Mouse (Mus musculus): ENCODE data around the gene Odf3l2. TPM values are rescaled to one million over a fixed set of nuclear protein-coding genes. Genes with fewer than 3 reads are reported as not detected.

Gene Odf3l2
- total RNA-seq, 2 experiments from 2014 or later, result not detected

DNA sequence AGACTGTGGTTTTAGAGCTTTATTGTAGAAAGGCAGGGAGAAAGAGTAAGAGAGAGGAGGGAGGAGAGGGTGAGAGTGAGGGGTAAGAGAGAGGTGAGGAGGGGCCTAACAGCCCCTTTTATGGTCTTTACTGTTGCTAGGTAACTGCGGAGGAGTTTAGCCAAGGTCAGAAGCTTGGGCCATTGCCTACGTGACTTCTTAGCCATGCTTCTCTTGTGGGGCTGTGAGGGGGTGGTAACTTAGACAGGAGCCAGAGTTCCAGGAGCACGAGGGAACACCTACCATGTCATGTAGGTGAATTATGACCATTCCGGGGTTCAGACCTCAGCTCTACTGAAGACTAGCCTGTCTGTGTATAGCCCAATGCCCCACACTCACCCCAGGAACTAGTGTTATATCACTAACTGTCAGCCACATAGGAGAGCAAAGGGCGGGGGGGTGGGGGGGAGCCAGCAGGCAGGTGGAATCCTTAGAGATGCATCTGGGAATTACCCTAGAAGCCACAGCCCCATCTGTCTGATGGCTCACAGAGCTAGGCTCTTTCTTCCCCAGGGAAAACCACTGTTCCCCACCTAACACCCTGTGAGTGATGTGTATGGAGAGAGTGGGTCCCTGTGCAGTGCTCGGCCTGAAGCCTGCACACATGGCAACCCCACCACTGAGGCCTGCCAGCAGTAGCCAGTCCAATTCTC, 26.0 kb upstream of the Odf3l2 start:
- intact Hi-C loops (cut with DNase I), result no loop called here
- DNase-seq, result no peak

DNA sequence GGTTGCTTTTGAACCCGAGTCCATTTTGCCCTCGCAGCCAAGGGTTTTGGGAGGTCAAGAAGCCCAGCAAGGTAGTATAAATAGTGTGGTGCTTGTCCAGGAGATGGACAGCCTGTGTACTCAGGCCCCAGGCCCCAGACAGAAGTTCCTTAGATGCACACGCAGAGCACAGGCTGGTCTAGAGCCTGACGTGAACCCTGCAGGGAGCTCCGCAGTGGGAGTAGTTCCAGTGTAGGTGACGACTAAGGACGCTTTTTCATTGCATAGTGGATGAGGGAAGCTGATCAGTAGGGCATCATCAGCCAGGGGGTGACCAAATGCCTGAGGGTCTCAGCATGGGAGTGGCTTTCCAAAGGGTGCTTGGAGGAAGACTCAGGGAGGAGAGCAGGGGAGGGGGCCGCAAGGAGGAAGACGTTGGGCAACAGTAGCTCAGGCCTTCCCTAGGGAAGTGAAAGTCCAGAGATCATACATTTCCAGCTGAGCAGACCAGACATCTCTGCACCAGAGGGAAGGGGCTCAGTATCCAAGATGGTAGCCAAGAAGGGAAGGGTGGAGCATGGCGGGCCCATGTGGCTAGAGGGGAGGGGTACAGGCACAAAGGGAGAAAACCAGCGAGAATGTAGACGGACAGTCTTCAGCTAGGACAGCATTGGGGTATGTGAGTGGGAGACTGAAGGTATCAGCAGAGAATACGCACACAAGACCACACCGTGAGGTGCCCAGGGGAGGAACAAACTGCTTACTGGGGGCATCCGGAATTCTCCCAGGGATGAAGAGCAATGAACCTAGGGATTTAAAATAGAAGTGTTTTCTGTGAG, 24.7 kb upstream of the Odf3l2 start:
- intact Hi-C loops (cut with DNase I), result no loop called here
- DNase-seq, result no peak

DNA sequence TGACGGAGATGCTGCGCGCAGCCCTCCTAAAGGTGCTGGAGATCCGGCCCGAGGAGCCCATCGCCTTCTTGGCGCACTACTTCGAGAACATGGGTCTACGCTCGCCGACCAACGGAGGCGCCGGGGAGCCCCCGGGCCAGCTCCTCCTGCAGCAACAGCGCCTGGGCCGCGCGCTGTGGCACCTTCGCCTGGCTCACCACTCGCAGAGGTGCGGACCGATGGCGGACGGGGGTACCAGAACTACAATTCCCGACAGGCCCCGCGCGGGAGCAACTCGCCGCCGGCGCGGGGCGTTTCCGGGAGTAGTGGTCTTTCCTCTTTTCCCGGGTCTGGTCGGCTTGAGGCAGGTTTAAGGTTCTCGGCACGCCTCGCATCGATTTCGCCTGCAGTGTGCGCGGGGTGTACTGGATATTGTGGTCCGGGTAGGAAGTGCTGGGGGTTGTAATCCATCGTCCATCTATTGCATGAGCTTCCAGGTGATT, 24.1 kb upstream of the Odf3l2 start:
- peak; percentile 78 to 79 for DNase-seq
- intact Hi-C loops (cut with DNase I), result no loop called here

DNA sequence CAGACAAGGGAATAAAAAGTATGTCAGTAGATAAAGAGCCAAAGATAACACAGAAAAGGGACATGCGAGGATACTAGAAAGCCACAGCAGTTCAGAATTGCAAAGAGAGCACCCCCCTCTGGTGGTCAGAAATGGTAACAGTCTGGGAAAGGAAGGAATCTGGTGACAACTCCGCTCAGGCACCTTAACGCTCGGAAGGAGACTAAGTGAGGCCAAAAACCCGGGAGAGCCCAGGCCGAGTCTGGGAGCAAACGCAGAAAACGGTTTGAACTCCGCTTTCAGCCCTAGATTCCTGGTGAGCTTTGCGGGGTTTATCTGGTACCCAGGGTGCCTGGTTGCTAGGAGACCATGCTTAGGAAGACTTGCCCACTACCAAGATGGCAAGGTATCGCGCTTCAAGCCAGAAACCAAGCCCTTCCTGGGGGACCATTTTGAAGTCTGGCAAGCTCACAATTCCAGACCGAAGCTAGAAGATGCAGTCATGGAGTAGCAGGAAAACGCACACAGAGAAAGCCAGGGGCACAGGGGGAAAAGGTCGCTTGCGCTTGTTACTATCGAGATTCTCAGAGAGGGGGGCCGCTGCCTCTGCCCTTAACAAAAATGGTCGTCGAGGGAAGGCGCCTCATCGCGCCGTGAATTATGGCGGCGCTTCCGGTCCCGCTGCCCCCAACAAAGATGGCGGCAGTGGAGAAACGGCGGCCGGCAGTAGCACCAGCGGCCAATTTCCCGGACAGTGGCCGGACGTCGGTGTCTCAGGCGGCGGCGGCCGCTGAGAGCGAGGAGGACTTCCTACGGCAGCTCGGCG, 23.4 kb upstream of the Odf3l2 start, which contains the start of gene Tpgs1:
Tpgs1 (plus strand) TSS at position 599 of the 805 bp plus-strand sequence.
- peak; percentile 93 for DNase-seq
- intact Hi-C loops (cut with DNase I), result no loop called here

DNA sequence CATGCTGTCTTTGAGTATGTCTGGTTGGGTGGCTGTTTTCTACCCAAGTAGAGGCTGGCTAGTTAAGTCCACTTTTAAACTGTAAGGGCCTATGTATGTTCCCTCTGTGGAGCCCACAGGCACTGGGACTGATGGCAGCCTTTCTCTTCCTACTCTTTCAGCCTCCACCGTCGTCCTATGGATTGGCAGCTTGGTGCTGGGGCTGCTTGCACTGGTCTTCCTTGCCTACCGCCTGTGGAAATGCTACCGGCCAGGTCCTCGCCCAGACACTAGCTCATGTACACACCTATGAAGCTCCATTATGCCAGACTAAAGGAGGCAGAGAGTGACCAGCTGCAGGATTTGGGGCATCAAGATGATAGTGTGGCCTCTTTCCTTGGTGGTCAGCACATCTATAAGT, 22.5 kb upstream of the Odf3l2 start:
- DNase-seq, result no peak
- intact Hi-C loops (cut with DNase I), result no loop called here

DNA sequence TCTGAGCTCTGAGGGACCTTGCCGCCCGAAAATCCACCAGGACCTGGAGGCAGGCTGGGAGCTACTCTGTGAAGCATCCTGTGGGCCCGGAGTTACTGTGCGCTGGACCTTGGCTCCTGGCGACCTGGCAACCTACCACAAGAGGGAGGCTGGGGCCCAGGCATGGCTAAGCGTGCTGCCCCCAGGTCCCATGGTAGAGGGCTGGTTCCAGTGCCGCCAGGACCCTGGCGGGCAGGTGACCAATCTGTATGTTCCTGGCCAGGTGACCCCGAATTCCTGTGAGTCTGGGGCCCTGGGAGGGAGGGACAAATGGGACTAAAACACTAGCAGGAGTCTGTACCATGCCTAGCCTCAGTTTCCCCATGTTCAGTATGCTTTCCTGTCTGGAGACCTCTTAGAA, 21.0 kb upstream of the Odf3l2 start:
- DNase-seq, result no peak
- intact Hi-C loops (cut with DNase I), result no loop called here

DNA sequence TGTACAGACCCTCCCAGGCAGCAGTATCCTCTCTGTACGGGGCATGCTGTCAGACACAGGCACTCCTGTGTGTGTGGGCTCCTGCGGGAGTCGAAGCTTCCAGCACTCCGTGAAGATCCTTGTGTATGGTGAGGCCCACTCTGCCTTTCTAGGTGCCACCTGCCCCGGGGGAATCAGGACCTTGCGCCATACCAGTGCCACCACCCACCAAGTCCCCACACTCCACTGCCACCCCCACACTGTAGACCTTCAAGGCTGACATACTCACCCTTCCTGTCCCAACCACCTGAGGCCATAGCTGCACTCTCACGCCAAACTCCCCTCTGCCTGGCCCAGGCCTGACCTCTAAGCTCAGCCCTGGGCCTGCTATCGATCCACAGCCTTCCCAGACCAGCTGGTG, 19.5 kb upstream of the Odf3l2 start:
- intact Hi-C loops (cut with DNase I), result loop anchor here (1.0 kb wide), 1 partner anchor 70 kb away; no protein-coding TSS in a partner anchor
- no peak for DNase-seq

DNA sequence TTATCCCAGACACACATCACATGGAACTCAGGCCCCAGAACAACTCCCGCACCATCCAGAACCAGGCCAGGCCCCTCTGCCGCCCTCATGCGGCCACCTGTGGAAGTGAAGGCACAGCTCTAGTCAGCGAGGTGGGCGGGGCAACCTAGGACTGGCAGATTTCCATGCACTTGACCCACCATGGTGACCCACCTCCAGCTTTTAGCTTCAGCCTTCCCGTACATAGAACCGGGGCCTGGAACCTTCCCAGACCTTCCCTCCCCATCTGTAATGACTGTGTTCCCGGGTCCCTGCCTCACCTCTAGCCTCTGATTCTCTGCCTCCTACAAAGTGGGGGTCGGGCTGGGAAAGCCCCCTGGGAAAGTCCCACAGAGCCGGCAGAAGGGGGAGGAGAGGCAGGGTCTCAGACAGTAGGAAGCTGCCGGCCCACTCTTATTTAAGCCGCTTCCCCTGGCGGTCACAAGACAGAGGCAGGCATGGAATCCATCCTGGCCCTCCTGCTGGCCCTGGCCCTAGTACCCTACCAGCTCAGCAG, 18.7 kb upstream of the Odf3l2 start, which contains the start of gene Madcam1:
Madcam1 (plus strand) TSS at position 429 of the 535 bp plus-strand sequence.
- DNase-seq, result peak; percentile 61 to 79
- intact Hi-C loops (cut with DNase I), result no loop called here

DNA sequence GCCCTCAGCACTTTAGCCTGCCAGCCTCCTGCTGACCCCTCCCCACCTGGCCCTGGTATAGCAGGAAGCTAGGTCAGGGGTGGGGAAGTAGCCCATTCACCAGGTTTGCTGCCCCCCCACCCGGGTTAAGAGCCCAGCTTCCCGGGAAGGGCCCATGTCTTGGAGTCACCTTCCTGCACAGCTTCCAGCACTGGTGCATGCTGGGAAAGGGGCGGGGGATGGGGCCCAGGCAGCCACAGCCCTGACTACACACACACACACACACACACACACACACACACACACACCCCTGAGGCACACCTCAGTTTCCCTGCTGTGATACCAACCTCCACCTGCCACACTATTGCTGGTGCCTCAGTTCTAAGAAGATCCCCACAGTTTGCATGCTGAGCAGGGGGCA, 16.3 kb upstream of the Odf3l2 start:
- intact Hi-C loops (cut with DNase I), result no loop called here
- DNase-seq, result no peak

DNA sequence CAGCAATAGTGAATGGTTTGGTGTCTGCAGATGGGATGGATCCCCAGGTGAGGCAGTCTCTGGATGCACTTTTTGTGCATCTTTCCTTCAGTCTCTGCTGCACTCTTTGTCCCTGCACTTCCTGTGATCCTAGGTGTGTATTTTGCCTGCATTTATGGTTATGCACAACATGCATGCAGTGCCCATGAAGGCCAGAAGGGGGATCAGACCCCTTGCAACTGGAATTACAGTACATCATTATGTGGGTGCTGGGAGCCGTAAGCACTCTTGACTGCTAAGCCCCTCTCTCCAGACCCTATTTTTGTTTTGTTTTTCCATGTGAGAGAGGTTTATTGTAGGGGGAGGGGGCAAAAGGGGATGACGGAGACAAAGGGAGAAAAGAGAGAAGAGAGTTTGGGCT, 14.8 kb upstream of the Odf3l2 start:
- intact Hi-C loops (cut with DNase I), result no loop called here
- DNase-seq, result no peak

DNA sequence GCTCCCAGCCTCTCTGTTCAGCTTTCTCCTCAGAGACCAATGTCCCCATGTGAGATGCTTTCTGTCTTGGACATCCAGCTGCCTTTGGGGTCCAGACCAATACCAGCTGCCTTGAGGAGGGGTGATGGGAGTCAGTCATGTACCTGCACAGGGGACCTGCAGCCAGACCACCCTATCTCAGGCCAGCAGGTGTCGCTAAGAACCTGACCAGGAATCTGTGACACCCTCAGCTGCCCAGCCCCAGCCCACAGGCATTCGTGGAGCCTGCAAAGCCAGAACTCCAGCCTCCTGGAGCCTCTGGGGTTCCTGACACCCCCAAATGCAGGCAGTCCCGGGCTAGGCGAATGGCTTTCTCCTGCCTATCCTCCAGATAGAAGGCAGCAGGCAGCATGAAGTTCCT, 13.3 kb upstream of the Odf3l2 start:
- intact Hi-C loops (cut with DNase I), result no loop called here
- peak in 1 of 2 experiments; percentile 35 for DNase-seq

DNA sequence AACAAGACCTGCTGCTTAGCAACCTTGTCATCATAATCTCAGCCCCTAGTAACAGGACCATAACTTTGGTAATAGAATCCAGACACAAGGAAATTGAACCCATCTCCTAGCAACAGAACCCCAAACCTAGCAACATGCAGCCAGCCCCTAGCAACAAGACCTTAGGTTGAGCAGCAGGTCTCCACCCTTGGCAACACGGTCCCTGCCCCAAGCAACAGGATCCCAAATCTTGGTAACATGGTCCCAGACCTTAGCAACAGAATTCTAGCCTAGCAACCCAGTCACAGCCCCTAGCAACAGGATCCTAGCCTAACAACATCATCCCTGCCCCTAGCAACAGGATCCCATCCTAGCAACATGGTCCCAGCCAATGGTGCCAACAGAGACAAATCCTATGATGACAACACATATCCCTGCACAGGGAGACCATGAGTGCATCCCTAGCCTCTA, 9.4 kb upstream of the Odf3l2 start:
- intact Hi-C loops (cut with DNase I), result no loop called here

DNA sequence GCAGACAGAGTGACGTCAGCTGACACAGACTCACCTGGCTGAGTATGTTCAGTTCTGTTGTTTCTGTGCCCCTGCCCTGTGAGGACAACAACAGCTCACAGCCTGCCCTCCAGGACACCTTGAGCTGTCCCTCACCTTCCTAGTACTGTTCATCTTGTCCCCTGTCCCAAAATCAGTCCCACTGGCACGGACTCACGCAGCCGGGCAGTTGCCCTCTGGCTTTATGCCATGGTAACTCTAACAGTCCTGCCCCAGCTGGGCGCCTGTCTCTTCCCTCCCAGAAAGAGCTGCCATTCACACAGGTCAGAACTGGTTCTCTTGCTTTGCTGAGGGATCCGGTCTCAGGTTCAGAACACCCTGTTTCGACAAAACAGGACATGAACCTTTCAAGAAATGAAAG, 7.3 kb upstream of the Odf3l2 start:
- peak; percentile 35 to 44 for DNase-seq
- intact Hi-C loops (cut with DNase I), result no loop called here

More for the DNA sequence above, 9.4 kb upstream of the Odf3l2 start:
- DNase-seq, result no peak

DNA sequence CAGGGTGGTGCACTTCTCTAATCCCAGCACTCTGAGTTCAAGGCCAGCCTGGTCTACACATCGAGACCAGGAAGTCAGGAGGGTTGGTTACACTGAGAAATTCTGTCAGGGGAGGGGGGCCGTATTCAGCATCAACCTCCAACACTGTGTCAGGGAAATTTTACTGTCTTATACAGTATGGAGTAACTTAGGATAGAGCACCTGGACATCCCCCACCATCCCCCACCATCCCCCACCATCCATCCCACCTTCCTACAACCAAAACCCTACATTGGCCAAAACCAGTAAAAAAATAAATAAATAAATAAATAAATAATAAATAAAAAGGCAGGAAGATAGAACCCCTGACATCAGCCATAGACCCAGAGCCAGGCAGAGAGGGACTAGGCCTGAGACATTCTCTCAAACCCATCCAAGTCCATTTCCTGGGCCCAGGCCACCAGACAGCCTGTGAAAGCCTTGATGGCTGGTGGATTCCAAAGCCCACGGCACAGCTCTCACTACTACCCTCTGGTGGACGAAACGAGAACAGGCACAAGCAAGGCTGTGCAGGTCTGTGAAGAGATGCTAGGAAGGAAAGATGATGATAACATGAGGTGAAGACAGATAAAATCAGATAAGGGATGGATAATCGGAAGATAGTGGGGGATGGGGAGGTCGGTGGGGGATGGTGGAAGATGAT, 3.7 kb upstream of the Odf3l2 start:
- DNase-seq, result peak; percentile 78 to 87
- intact Hi-C loops (cut with DNase I), result loop anchor here (1.0 kb wide), 1 partner anchor 54 kb away; no protein-coding TSS in a partner anchor

DNA sequence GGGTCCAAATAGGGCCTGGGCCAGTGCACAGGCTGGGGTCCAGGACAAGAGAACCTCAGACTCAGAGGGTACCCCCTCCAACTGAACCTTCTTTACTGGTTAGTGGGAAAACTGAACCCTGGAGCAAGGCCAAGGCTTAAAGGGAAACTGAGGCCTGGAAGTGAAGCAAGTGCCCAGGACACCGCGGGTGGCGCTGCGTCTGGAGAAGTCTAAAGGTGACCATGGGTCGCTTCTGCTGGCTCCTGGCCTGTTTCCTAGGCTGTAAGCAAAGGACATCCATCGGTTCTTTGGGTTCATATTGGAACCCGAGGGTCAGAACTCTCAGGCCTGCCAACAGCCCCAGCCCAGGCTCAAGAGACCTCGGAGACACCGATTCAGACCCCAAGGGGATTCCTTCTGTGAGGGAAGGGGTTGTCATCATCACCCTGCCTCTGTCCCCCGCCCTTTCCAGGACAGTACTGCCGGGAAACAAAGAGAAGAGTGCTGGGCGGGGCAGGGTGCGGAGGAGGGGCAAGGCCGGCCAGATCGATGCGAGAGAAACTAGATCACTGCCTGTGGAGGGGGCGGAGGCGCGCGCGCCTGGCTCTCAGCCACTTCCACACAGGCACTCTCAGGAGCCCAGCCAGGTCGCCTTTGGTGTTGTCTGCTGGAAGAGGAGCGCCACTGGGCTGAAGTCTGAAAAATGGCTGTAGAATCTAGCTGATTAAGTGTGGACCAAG, 6.9 kb downstream of the Odf3l2 start:
- intact Hi-C loops (cut with DNase I), result no loop called here
- peak; percentile 49 to 51 for DNase-seq

DNA sequence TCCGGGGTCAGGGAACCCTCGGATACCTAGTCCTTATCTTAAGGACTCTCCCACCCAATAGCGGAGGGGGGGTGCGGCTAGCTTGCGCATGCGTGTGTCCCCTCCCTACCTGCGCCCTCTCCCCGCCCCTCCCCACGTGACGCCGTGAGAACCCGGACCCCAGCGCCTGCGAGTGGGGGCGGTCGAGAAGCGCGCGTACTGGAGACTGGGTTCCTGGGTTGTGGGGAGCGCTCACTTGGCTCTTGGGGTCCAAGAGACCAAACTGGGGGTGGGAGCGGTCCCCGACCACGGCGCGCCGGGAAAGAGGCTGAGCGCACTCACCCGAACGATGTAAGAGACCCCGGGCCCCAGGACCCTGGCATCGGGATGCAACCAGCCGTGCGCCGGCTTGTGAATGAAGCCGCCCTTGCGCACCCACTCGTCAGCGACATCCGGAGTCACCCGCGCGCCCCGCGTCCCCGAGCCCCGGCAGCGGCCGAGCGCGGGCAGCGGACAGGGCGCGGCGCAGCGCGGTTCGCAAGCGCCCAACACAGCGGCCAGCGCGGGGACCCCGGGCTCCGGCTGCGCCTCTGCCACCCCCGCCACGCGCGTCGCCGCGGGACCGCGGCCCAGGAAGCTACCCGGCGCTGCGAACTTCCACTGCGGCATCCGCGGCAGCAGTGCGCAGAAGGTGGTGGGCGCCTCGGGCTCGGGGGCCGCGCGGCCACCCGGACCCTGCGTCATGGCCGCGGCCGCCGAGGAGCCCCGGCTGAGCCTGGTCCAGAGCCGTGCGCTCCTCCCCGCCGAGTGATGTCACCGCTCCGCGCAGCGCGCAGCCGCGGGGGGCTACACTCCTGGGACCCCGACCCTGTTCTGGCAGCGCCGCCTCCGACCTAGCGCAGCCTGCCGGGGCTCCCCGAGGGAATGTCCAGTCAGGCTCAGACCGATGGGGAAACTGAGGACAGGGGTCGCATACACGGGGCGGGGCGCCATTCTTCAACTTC, 8.1 kb downstream of the Odf3l2 start, which contains the start of gene Shc2:
Shc2 (minus strand) TSS at position 791 of the 983 bp plus-strand sequence.
- DNase-seq, result peak; percentile 41 to 46
- intact Hi-C loops (cut with DNase I), result no loop called here

DNA sequence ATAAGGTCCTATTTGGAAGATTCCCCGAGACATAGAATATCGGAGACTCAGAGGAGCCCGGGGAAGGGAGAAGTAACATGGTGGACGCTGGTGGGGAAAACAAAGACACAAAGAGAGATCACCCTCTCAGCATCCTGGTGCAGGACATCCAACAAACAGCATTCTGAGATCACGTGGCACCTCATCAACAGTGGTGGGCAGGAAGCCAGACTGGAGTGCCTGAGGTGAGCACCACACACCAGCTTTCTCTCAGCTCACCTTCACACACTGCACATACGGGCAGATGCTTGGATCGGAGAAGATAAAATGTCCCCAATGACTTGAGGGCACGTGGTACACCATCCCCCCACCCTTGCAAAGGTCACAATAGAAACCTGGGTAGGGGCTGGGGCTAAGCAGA, 9.3 kb downstream of the Odf3l2 start:
- DNase-seq, result no peak
- intact Hi-C loops (cut with DNase I), result no loop called here

Measured in heart, postnatal 10 days (tissue).